Mouse (Mus musculus) olfactory bulb, adult 2 months (tissue): ENCODE results near the gene Tmem45a. TPM values are rescaled to one million over a fixed set of nuclear protein-coding genes. Genes with fewer than 3 reads are reported as not detected.

Source experiments
- H3K27ac ChIP-seq: fragments of 200-500 bp; 2 replicates; pipeline ENCODE4 v1.5.1; 2012; ENCODE audit warnings: low read depth, low read length; ENCODE audit not compliant: insufficient read depth
- H3K4me1 ChIP-seq: fragments of 200-500 bp; 2 replicates; pipeline ENCODE4 v1.6.1; 2012; ENCODE audit warnings: low read length; ENCODE audit not compliant: control insufficient read depth, insufficient read depth
- H3K4me3 ChIP-seq: fragments of 200-500 bp; 2 replicates; pipeline ENCODE4 v1.5.1; 2012; ENCODE audit warnings: mild to moderate bottlenecking, low read depth, low read length, moderate library complexity; ENCODE audit not compliant: insufficient read depth
- CTCF ChIP-seq: fragments of 200-500 bp; IDR thresholded peaks from 2 replicates; pipeline ENCODE4 v1.5.1; 2012; ENCODE audit warnings: low read depth, mild to moderate bottlenecking, low read length, moderate library complexity; ENCODE audit not compliant: insufficient read depth
- POLR2A ChIP-seq: fragments of 200-500 bp; IDR thresholded peaks from 2 replicates; pipeline ENCODE4 v1.6.1; 2012; ENCODE audit warnings: mild to moderate bottlenecking, low read depth, low read length, moderate library complexity; ENCODE audit not compliant: insufficient read depth
- WGBS: fragments of 180-500 bp; shearing (Covaris S2); methylation state at CpG from one replicate; pipeline ENCODE4 v1.1.7; 2018; 5-methylcytosine and 5-hydroxymethylcytosine counted together
- polyA plus RNA-seq: library from polyadenylated mRNA; stranded (reverse); fragments of >200 nt; gene quantifications from 2 replicates; pipeline ENCODE4 v1.2.4, GENCODE M21; 2012; ENCODE audit warnings: low replicate concordance; ENCODE audit not compliant: missing spikeins, insufficient read depth, insufficient read length

Gene Tmem45a
- polyA plus RNA-seq, 1 experiment = not detected

DNA sequence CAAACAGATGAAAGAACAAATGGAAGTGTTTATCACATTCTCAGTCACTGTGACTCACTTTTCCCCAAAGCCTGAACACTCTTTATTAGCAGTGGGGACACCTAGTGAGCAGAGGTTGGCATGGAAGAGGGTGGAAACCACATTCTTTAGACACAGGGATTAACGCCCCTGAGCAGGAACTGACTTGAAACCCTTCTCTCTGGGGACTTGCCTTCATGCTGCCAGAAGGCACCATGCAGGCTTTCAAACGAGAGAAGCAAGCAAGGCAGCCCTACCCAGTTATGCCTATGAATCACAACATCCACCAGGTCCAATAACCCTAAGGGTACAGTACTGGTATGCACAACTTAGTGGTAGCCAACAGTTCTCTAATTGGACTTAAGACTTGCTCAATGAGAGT lies 12.6 kb downstream of the Tmem45a start:
- H3K27ac ChIP-seq = no peak overlapping the region
- no peak overlapping the region for H3K4me3 ChIP-seq
- no peaks in the 10 kb centered on the region for H3K4me1 ChIP-seq
- 36% methylated on average over 2 of the region's 2 CpGs for WGBS
- TF ChIP-seq POLR2A (no peak), CTCF (no peak)

DNA sequence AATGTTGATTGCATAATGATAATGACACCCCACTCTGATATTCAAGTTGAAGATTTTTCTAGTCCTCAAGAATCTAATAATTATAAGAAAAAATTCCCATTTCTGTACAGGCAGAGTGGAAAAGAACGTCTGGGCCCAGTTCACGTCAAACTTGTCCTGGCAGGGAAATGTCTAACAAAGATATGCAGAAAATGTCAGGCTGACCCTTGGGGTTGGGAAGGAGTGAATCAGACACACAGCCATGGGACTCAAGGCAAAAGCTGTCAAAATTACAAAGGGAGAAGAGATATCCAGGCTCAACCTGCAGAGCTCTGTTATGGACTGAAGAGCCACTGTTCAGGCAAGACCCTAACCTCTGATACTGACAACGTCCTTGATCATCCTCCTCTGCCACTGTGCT lies 15.5 kb downstream of the Tmem45a start:
- Histone ChIP-seq H3K4me3 (no peak overlapping the region), H3K4me1 (no peaks in the 10 kb centered on the region), H3K27ac (no peak overlapping the region)
- no peak for TF ChIP-seq CTCF
- no peak for TF ChIP-seq POLR2A
- WGBS = 81% methylated on average over 3 of the region's 3 CpGs

DNA sequence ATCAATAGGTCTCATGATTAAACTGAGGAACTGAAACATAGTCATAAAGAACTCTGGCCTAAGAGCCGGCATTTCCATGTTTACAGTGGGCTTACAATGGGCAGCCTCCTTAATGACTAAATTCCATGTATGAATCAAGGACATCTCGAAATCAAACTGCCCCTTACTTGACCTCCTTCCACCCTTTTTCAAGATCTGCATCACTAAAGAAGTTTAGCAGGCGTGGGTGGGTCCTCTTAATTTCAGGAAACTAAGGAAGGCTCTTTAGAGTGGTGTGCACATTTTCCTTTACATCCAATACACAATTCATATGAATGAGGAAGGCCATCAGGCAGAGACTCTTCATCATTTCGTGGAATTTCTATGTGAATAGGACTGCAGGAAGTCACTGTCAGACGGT lies 17.6 kb downstream of the Tmem45a start:
- Histone ChIP-seq H3K4me3 (no peak overlapping the region), H3K27ac (no peak overlapping the region), H3K4me1 (no peaks in the 10 kb centered on the region)
- TF ChIP-seq POLR2A = no peak
- TF ChIP-seq CTCF = no peak
- 92% methylated on average over 5 of the region's 5 CpGs for WGBS

DNA sequence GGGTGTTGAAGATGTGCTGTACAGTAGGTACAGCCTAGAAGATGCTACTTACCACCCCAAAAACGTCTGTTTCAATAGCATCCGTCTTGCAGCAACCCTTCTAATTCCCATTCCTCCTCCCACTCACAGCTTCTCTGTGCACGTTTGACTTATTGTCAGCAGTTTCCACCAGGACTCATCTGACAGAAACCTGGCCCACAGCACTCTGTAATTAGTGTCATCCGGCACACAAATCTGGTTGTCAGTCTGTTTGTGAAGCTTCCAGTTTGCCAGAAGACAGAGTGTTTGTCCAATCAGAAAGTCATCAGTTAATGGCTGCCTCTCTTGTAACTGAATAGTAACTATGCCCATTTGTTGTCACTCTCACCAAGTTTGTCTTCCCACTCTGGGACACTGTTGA lies 18.4 kb downstream of the Tmem45a start:
- H3K4me3 ChIP-seq = no peak overlapping the region
- H3K27ac ChIP-seq = no peak overlapping the region
- TF ChIP-seq CTCF (no peak), POLR2A (no peak)
- WGBS = 28% methylated on average over 4 of the region's 4 CpGs
- H3K4me1 ChIP-seq = no peaks in the 10 kb centered on the region

DNA sequence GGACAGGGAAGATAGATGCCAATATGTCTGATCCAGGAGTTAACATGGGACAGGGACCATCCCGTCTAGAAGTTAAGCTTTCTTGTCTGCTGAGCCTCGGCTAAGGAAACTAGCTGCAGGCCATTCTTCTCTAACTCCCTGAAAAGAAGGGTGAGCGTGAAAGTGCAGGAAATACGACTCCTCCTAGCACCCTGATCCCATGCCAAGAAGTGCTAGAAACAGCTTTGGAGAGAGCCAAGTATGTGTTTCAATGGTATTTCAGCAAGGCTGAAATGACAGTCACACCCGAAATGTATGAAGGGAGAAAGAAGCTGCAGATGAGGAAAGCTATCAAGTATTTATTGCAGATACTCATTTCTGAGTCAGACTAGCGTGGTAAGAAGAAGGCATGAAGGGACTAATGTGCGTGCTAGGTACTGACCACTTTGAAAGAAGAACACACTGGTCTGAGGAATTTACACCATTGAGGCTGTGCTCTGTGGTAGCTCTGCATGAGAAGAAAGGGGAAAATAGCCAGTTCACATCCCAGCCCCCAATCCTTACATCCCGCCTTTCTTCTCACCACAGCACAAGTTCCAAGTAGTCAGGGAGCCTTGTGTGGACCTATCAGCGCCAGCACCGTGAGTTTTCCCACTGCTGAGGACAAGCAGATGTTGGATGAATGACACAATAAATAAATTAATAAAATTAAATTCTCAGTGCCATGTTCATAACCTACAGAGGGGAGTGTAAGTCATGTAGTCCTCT lies 33.0 kb downstream of the Tmem45a start:
- 48% methylated on average over 10 of the region's 10 CpGs for WGBS
- TF ChIP-seq CTCF (no peak), POLR2A (no peak)
- H3K27ac ChIP-seq = no peak overlapping the region
- H3K4me1 ChIP-seq = no peaks in the 10 kb centered on the region
- no peak overlapping the region for H3K4me3 ChIP-seq

DNA sequence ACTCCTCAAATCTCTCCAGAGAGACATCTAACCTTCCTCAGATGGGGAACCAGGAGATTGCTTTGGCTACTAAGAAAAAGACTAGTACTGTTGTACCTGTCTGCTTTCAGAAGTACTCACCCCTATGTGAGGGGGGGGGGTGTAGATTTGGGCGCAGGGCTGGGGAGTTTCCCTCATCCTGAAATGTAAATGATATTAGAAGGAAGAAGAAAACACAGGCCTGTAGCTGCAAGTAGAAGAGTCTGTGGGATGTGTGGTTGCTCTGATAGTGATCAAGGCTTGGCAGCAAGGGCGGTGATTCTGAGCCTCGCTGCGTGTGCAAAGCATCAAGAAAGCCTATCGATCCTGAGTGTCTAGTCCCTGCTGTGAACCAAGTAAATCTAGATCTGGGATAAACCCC lies 43.0 kb downstream of the Tmem45a start:
- H3K4me1 ChIP-seq = no peaks in the 10 kb centered on the region
- H3K4me3 ChIP-seq = no peak overlapping the region
- no peak for TF ChIP-seq CTCF
- no peak for TF ChIP-seq POLR2A
- no peak overlapping the region for H3K27ac ChIP-seq
- 90% methylated on average over 5 of the region's 5 CpGs for WGBS

DNA sequence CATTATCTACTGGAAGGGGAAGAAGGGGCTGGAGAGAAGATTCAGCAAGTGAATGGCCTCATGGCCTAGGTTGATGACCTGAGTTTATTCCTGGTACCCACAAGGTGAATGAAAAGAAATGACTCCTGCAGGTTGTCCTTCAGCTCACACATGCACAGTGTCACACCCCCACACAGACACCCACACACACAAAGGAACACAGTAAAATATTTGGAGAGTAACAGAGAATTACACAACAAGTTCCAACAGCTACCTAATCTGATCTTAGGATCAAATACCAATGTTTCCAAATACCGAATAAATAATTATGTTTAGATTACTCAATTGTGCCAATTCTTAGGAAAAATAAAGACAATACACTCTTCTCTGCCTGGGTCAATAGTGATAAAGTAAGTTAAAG lies 52.7 kb downstream of the Tmem45a start:
- WGBS = 92% methylated on average over 1 of the region's 1 CpGs
- Histone ChIP-seq H3K4me1 (no peaks in the 10 kb centered on the region), H3K4me3 (no peak overlapping the region), H3K27ac (no peak overlapping the region)
- no peak for TF ChIP-seq CTCF

DNA sequence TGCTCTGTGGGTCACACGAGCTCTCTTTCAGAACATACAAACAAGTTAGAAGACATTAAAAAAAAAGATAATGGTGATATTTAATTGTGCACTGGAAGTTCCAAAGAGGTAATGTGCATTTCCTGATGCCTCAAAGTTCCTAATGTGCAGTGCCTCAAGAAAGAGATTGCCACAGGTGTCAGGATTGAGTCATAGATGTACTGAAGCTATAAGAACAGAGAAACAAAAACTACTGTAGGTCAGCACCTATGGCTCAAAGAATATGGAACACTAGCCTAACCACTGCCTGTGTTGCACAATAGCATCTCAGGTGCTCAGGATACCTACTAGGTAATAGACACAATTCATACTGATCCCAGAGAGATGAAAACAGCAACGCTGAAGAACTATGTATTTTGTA lies 54.0 kb downstream of the Tmem45a start:
- Histone ChIP-seq H3K27ac (no peak overlapping the region), H3K4me1 (no peaks in the 10 kb centered on the region), H3K4me3 (no peak overlapping the region)
- TF ChIP-seq CTCF (no peak), POLR2A (no peak)
- WGBS = 90% methylated on average over 2 of the region's 2 CpGs

DNA sequence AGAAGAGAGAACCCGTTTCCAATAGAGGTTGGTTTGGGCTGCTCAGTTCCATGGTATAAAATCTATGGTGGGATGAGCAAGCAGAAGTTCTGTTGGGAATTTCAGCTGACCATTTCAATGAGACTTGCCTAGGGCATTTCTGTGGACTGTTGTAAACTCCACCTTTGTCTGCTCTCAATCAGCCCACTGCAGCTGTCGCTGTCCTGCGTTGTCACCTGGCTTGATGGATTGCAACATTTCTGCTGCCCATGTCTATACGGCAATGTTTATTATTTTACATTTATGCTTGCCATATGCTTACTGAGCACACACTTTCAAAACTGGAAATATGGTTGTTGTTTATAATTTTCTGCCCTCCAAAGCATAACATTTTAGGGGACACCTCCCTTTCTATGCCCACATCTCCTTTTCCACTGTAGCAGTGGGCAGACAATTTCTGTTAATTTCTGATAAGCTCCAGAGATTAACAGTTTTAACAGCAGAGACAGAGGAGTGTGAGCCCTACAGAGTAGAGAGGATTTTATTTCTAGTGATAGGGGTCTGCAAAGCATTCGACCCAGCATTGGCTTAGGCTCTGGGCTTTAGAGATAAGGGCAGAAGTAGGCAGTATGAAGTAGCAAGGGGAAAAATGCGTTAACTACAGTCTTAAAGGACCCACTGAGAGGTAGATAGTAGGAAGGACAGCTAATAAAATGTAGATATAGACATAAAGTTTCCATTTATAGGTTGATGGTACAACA lies 84.4 kb downstream of the Tmem45a start:
- no peak for TF ChIP-seq CTCF
- no peak for TF ChIP-seq POLR2A
- Histone ChIP-seq H3K4me3 (no peak overlapping the region), H3K27ac (no peak overlapping the region), H3K4me1 (no peaks in the 10 kb centered on the region)
- WGBS = 91% methylated on average over 6 of the region's 6 CpGs

DNA sequence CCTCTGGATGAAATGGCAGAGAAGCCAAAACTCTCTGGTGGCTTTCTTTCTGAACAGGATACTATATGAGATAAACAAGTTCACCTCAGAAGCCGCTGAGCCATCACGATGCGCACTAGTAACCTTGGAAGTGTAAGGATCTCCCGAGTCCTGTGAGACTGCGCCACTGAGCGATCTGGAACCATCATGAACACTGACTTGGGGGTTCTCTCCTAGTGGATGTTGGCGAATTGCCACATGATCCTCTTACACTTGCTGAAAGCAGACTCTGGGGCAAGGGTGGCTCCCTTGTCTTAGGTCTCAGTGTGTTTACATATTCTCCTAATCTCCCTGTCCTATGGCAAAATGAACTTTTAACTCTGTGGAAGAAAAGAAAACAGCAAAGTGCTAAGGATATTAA lies 85.0 kb downstream of the Tmem45a start:
- Histone ChIP-seq H3K4me3 (no peak overlapping the region), H3K27ac (no peak overlapping the region), H3K4me1 (no peaks in the 10 kb centered on the region)
- 87% methylated on average over 7 of the region's 7 CpGs for WGBS
- TF ChIP-seq POLR2A (no peak), CTCF (no peak)
